Mouse (Mus musculus) c-Kit-negative CD71-positive TER-119-positive erythroid progenitor cells, embryonic 14.5 days (primary cell): Measurements from ENCODE around the gene Mast1.

ENCODE experiments used
- DNase-seq: peaks from one replicate; pipeline ENCODE4 v3.0.0-alpha.2; 2013; ENCODE audit warnings: low read depth, low spot score

Gene Mast1

DNA sequence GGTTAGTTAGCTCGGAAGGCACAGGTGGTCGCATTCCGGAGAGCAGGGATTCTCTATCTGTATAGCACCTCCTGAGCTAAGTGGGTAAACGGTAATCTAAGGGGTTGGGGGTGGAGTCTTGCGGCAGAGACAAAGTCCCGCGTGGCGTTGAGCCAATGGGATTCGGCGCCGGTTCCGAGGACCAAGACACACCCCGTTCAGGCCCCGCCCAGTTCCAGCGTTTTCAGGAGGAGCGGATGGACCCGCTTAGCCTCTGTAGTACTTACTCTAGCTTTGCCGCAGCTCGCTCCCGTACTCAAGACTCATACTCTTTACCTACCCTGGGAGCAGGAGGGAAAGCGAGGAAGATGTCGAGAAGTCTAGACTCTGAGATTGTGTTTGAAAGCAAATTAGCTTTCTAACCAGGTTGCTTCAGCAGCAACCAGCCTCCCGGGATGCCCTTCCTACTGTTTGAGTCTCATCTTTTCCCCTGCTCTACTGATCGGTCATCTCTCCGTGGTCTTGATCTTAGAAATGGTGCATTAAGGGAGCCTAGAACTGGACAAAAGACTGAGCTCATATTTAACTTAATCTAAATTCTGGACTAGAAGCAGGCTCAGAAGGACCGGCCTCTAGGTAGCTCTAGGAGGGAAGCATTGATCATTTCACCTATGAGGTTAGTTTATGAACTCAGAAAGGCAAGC is 7.5 kb upstream of the Mast1 start:
- DNase-seq = peak; percentile 65

DNA sequence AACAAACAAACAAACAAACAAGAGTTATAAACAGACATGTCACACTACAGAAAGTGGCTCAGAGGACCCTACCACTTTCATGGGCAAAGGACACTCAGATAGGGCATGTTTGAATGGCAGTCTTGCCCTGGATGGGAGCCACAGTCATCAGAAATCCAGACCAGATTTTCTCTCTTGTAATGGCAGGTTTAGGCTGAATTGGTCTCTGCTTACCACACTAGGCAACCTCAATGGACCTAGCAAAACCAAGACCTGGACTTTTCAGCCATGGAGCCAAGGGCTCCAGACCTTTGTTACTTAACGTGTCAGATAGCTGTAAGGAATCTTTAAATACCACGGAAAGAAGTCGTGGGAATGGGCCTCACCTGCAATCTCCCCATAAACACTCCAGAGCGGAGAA is 6.5 kb upstream of the Mast1 start:
- no peak for DNase-seq

DNA sequence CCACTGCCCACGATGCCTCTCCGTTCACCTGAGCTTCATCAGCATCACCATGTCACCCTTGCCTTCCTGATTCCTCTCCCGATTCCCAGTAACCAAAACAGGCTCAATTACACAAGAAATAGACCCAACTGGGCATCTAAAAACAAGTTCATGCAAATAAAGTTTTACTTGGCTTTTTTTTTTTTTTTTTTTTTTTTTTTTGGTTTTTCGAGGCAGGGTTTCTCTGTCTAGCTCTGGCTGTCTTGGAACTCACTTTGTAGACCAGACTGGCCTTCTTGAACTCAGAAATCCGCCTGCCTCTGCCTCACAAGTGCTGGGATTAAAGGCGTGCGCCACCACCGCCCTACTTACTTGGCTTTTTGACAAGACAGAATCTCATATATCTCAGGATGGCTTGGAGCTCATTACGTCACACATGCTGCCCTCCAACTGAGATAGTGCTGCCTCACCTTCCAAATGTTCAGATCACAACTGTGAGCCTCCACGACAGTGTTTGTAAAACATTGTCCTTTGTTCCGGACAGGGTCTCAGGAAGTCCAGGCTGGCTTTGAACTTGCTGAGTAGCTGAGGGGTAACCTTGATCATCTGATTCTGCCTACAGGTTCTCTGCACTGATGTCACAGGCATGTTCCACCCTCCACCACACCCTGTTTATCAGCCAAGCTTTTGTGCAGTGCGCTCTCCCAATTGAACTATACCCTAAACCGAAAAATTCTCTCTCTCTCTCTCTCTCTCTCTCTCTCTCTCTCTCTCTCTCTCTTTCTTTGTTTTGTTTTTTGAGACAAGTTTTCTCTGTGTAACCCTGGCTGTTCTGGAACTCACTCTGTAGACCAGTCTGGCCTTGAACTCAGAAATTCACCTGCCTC is 694 bp upstream of the Mast1 start:
- no peak for DNase-seq

DNA sequence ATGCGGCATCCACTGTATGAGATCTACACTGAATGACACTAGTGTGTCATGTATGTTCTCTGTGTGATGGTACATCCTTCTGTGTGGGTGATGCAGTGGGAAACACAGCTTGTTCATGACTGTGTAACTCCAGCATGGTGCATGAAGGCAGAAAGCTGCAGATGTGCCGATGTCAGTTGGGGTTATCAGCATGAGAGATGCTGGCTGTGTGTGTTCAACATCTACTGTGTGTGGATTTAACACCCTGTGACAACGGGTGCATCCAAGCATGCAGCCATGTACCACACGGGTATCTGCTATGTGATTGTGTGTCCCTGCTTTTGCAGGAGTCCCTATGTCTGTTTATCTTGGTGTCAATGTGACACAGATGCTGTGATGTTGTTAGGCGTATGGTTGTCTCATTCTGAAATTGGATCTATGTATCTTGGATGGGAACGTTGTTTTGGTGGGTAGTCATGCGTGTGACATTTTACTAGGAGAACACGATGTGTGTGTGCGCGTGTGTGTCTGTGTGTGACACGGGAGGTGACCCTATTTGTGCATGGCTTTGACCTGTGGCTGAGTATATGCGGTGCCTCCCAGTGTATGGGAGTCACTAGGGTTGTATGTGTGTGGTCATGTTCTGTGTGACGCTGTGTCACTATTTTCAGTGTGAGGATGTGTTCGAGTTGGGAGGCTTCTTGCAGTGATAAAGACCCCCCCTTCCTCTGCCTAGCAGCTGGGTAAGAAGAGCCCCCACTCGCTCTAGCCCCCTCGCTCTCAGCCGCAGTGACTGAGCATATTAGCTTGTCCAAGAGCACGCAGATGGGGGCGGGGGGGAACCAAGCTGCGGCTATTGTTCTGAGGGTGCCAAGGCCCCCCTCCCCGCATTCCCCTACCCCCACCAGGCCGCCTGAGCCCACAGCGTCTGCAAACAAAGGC is 858 bp downstream of the Mast1 start:
- DNase-seq = no peak

DNA sequence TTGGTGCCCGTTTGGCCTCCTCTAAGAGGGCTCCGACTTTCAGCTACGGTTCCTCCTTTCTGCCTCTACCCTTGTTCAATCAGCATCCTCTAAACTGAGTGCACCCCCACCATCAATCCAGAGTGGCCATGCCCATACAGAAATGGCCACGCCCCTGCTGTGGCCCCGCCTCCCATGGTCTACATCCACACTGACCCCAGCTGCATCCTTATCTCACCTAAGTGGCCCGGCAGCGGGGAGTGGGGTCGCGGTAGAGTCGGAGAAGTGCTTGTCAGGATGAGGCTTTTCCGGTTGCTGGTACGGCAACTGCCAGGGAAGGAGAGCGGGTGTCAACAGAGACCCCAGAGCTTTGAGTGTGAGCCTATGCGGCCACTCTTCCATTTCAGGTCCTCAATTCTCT is 1.7 kb downstream of the Mast1 start:
- DNase-seq = no peak

DNA sequence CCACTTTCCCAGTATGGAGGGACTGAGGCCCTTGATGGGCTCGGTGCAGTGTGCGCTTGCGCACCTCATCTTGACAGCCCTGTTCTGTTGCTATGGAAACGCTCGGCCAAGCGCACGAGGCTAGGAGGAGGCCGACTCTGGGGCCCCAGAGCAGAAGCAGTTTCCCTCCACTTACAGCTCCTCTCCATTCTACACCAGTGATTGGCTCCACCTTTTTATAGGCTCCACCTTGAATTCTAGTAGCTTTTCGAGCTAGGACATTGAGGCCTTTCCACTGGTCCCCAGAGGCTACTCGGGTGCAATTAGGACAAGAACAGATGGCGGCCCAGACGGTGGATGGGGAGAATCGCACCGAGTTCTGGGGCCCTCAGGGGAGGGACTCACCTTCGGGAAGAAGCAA is 2.3 kb downstream of the Mast1 start:
- no peak for DNase-seq

DNA sequence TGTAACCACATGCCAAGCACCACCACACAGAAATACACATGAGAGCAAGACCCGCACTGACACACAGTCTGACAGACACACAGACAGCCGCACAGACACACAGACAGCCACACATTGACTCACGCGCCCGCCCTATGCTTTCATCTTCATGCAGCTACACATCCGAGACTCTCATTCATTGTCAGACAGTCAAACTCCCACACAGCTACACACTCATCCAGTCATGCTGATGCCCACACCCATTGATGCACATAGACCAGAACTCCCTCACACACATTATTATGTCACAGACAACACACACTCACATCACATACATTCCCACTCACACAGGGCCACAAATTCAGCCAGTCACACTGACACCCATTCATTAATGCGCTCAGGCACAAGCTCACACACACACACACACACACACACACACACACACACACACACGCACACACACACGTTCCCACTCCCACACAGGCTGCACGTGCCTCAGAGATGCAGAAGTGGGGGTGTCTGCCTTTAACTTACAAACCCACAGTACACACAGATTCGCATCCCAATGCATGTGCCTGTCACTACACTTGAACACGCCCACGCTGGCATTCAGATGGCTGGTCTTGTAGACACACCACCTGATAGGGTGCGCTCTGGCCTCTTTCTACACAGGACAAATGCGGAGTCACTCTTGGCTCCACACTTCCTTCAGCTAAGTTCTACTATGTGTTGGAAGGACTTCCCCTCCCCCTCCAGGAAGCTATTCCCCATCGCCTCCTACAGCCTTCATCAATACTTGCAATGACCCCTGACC is 3.2 kb downstream of the Mast1 start:
- DNase-seq = no peak

DNA sequence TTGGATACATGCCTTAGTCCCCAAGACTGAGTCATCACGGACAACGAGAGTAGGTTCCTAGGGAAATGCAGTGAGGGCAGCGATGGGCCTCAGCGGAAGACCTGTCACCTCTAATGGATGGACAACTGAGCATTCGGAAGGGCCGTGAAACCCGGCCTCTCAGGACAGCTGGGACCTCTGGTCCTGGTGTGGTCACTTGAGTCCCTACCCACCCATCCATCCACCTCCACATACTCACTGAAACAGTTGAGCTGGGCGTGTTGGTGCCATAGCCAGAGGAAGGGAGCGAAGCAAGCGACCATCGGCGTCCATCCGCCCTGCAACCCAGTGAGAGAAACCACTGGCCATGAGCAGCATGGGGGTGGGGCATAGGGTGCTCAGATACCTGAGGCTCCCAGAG is 6.6 kb downstream of the Mast1 start:
- DNase-seq = no peak

DNA sequence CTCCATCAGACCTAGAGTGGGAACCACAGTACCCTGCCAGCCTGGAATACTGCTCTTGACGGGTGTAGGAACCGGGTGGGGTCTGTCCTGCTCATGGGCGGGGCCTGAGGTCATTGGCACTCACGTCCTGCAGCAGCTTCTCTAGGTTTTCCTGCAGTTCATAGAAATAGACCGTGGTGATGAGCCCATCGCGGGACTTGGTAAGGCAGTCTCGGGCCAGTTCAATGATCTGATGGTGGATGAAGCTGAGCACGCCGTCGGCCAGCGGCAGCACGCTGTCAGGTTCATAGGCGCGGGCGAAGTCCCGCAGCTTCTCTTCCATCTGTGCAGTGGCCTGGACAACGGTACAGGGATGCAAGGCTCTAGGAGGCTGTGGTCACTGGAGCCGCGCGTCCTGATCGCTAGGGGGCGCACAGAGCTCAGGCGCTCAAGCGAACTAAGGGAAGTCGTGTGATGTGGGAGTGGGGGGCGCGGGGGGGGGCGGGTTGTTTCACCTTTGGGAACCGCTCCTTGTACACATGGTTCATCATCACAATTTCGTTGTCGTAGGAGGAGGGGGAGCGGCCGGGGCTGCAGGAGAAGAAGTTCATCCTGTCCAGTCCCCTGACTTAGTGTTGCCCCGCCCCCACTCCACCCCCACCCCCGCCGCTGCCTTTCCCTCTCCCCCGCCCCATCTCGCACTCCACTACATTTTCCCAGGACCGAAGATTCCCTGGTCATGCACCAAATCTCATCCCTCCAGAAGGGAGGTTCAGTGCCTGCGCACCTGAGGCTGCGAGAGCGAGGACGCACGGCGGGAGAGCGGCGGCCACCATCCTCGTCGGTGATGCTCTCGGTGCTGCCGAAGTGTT is 8.5 kb downstream of the Mast1 start:
- no peak for DNase-seq

DNA sequence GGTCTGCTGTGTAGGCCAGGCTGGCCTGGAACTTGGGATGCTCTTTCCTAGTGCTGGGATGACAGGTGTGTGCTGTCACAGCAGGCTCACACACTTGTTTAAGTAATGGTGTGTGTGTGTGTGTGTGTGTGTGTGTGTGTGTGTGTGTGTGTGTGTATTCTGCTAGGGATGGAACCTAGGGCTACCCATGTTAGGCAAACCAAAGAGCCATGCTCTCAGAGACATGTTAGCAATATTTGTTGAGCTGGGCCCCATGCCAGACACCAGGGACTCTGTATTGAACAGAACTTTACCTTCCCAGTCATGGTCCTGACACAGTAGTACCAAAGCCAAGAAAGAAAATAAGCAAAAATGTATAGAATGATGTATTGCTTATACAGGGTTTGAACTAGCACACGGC is 9.6 kb downstream of the Mast1 start:
- DNase-seq = no peak

DNA sequence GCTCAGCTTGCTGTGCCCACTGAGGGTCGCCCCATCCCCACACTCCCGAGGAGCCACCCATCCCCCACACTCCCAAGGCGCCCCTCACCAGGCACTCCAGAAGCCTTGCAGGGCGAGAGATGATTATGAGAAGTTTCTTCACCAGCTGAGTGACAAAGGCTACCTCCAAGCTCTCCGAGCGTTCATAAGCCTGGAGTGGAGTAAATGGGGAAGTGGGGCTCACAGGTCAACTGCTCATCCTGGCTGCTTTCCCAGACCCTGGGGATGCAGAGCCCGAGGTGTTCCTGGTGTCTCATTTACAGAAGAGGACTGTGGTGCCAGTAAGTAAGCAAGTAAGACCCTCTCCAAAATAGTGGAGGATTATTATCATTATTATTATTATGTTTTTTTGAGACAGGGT is 11.6 kb downstream of the Mast1 start:
- DNase-seq = no peak

DNA sequence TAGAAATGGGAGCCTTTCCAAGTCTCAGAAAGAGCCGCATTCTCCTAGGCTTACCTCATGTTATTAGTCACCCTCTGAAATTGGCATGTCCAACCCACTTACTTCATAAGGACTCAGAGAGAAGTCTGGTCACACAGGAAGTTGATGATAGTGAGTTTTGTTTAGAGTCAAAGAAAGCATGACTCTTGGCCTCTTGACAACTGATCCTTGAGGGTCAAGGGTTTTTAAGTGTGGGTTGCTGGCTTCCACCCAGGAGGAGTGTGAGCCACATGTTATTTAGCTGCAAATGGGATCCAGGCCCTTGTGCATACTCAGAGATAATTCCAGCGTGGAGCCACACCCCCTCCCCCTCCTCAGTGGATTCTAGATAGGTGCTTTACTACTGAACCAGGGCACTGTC is 15.6 kb downstream of the Mast1 start:
- no peak for DNase-seq

DNA sequence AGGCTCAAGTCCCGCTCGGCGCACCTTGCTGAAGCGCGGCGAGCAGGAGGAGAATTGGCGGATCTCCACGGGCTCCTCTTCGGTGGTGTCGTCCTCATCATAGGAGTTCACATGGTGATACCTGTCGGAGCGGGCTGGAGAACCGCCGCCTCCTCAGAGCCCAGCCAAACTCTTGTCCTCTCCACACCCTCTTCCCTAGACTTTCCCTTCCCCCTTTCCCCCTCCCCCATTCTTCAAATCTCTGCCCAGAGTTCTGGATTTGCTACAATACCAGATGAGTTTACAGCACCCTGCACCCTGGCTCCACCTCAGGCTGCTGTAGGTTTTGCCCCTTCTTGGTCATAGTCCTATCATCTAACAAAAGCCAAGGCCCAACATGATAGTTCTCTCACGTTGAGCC is 18.5 kb downstream of the Mast1 start:
- DNase-seq = no peak

DNA sequence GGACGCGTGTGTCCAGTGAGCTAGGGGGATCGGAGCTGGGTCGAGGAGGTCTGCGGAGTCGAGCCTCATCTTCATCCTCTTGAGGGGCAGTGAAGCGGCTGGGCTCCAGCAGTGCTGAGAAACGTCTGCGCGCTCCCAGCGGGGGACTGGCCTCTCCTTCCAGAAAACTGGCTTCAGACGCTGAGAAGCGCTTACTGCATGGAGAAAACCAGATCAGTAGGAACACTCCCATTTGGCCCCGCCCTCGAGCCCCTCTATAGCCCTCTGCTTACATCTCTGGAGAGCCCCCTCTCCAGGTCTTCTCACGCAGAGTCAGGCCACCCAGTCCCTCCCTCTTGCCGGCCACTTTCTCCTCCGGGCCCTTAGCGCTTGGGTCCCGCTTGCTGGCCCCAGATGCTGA is 19.4 kb downstream of the Mast1 start:
- DNase-seq = no peak

DNA sequence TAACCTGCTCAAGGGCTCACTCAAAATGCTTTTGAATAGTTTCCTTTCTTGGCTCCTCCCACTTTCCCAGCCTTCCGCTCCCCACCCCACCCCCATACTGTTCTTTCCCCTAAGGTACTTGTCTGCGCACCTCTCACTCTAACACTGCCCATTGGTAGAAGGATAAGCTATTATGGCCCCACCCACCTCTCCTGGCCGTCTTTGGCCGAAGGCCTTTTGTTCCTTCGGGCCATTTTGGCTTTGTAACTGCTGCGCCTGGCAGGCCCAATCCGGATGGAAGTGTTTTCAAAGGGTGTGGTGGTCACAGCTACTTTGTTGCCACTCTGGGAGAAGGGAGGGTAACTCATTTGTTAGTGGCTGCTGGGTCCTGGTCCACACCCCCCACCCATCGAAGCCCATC is 21.9 kb downstream of the Mast1 start:
- no peak for DNase-seq

DNA sequence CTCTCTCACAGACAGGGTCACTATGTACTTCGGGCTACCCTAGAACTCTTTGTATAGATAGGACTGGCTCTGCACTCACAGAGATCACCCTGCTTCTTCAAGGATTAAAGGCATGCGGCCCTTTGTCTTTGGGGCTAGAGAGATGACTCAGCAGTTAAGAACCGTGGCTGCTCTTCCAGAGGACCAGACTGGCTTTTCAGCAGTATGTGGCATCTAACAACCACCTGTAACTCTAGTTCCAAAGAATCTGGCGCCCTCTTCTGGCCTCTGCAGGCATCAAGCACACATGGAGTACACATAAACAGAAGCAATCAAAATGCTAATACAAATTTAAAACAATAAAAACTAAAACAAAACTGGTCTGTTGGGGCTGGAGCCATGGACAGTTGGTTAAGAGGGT is 23.2 kb downstream of the Mast1 start:
- DNase-seq = peak; percentile 79

DNA sequence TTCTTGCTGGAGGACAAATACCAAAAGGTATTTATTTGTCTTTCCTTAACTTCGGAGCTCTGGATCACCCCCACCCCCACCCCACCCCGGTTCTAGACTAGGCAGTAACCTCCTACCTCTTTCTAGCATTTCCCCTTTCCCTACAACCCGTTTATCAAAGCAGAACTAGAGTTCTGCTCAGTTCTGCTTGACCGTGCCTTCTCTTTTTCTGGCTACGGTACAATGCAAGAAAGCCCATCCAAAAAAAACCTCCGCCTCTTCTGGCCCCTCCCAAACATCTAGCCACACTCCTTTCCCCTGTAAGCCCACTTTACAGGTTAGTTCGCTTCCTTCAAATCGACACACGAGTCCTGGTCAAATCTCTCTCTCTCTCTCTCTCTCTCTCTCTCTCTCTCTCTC is 23.7 kb downstream of the Mast1 start:
- DNase-seq = no peak

DNA sequence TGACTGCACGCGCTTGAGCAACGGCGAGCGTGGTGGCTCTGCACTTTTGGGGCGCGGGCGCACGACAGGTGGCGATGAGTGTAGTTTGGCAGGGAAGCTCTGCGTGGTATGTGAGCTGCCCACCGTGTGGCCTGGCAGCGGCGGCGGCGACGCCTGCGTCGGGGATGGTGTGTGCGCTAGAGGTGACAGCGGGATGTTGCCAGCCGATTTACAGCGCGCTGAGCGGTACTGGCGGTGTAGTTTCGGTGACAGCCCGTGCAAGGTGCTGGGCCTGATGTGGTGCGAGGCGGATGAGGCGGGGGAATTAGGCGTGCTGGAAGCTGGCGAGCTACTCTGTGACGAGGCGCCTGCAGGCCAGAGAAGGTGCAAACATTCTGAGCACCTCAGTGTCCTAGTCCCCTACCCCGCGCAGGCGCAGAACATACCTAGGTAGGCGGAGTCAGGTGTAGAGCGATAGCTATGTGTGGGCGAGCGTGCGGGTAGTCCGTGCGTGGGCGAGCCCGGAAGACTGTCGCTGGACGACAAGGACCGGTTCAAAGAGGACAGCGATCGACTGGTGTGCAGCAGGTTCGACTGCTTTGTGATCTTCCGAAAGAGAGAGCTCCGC is 24.2 kb downstream of the Mast1 start:
- DNase-seq = peak; percentile 75

DNA sequence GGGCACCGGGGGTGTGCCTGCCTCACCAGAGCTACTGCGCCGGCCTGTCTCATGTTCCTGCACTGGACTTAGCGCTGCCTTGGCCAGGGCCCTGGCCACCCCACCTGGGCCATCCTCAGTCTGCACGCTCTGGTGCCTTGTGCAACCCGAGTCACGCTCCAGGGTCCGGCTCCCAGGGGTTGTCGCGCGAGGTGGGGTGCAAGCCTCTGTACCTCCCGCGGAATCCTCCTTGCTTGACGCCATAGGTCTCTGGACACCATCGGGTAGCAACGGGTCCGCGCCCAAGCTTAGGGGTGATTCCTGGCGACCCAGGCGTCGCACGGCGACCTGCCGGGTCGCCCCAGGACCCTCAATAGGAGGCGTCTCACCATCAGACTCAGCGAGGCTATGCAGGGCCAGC is 24.8 kb downstream of the Mast1 start:
- DNase-seq = no peak

DNA sequence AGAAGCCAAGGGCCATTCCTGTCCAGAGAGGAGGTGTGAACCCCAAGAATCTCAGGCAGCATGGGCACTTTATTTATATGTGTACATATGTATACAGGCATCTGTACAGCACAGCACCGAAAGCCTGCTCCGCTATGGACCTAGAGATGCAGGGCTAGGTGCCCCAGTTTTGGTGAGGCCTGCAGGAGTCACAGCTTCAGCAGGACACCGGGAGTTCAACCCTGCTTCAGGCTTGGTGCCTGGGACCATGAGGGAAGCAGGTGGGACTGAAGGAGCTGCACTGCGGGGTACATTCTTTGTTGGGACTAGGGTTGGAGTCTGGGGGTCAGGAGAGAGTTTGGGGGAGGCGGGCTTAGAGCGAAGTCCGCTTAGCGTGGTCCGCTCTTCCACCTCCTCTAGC is 25.3 kb downstream of the Mast1 start:
- DNase-seq = no peak
